Mouse (Mus musculus): ENCODE data around the gene Hoxd3.

GRCm38 (mm10) chr2:74713239-74714150 lies 1.8 kb downstream of the Hoxd3 start:
- TF ChIP-seq MAFK (IDR thresholded peaks at IDR 0.05; ENCODE audit: borderline replicate concordance, low read depth, low read length) (no peak), ZC3H11A (IDR thresholded peaks at IDR 0.05; ENCODE audit: low read depth, low read length) (no peak), EP300 (IDR thresholded peaks at IDR 0.05; ENCODE audit: low read depth in 1 of 2, low read length in 2 of 2) (no peak), MXI1 (IDR thresholded peaks at IDR 0.05; ENCODE audit: low read depth, low read length) (no peak), ELF1 (IDR thresholded peaks at IDR 0.05; ENCODE audit: low read depth, low read length) (no peak), POLR2A (IDR thresholded peaks at IDR 0.05; ENCODE audit: control insufficient read depth in 1 of 2, insufficient read depth in 1 of 2, low read depth in 1 of 2, low read length in 2 of 2, poor library complexity in 1 of 2) (no peak), USF2 (IDR thresholded peaks at IDR 0.05; ENCODE audit: borderline replicate concordance in 1 of 2, insufficient read depth in 1 of 2, low read depth in 1 of 2, low read length in 2 of 2) (no peak), TCF12 (IDR thresholded peaks at IDR 0.05; ENCODE audit: low read depth, low read length) (no peak), POLR2AphosphoS5 (IDR thresholded peaks at IDR 0.05; ENCODE audit: borderline replicate concordance, low read depth, low read length) (no peak), SMC3 (IDR thresholded peaks at IDR 0.05; ENCODE audit: low read depth, low read length) (no peak), KAT2A (conservative IDR thresholded peaks at IDR 0.05; ENCODE audit: low read depth, low read length) (no peak)
